Mouse (Mus musculus) liver, embryonic 13.5 days (tissue): Measurements from ENCODE around the gene Thbs4. TPM values are rescaled to one million over a fixed set of nuclear protein-coding genes. Genes with fewer than 3 reads are reported as not detected.
A peak's percentile ranks its signal among the peaks of the same experiment; 100 is the strongest.

Experiments used
- ATAC-seq: fragments of 200-750 bp; cut with Nextera tagmentation; 2 replicates; pipeline ENCODE4 v1.8.0; 2017; ENCODE audit warnings: low read depth, mild to moderate bottlenecking, moderate number of reproducible peaks, moderate library complexity
- DNase-seq: peaks from one replicate; pipeline ENCODE4 v3.0.0; 2022
- H3K27ac ChIP-seq: fragments of 300-500 bp; sonication (generic); 2 replicates; pipeline ENCODE4 v1.5.1; 2015; ENCODE audit warnings: moderate library complexity, mild to moderate bottlenecking, inconsistent platforms
- H3K27me3 ChIP-seq: fragments of 300-500 bp; sonication (generic); 2 replicates; pipeline ENCODE4 v1.6.1; 2015; ENCODE audit warnings: mild to moderate bottlenecking, inconsistent platforms
- H3K36me3 ChIP-seq: fragments of 300-500 bp; sonication (generic); 2 replicates; pipeline ENCODE4 v1.6.1; 2015; ENCODE audit warnings: mild to moderate bottlenecking, inconsistent platforms
- H3K4me1 ChIP-seq: fragments of 300-500 bp; sonication (generic); replicated peaks from 2 replicates; pipeline ENCODE4 v1.6.1; 2015; ENCODE audit warnings: inconsistent platforms
- H3K4me2 ChIP-seq: fragments of 300-500 bp; sonication (generic); 2 replicates; pipeline ENCODE4 v1.6.1; 2015; ENCODE audit warnings: inconsistent platforms, mild to moderate bottlenecking, moderate library complexity
- H3K4me3 ChIP-seq: fragments of 300-500 bp; sonication (generic); replicated peaks from 2 replicates; pipeline ENCODE4 v1.5.1; 2015; ENCODE audit warnings: mild to moderate bottlenecking, inconsistent platforms
- H3K9ac ChIP-seq: fragments of 300-500 bp; sonication (generic); 2 replicates; pipeline ENCODE4 v1.6.1; 2015; ENCODE audit warnings: mild to moderate bottlenecking, inconsistent platforms
- H3K9me3 ChIP-seq: fragments of 300-500 bp; sonication (generic); replicated peaks from 2 replicates; pipeline ENCODE4 v1.6.1; 2016; ENCODE audit warnings: inconsistent platforms
- WGBS: fragments of 180-500 bp; shearing (Covaris S2); methylation state at CpG from one replicate; pipeline ENCODE4 v1.1.7; 2015; ENCODE audit not compliant: insufficient replicate concordance; 5-methylcytosine and 5-hydroxymethylcytosine counted together
- polyA plus RNA-seq: library from polyadenylated mRNA; unstranded; fragments of >200 nt; fragmentation: Nextera tagmentation; extraction: Ambion mirVana; gene quantifications from 2 replicates; pipeline ENCODE4 v1.2.1, GENCODE M21; 2015

The Thbs4 gene
- polyA plus RNA-seq, 1 experiment from 2014 or later: 0.30 TPM

GRCm38 (mm10) chr13:92711821-92712220 is 82.8 kb downstream of the Thbs4 start:
- ATAC-seq (no peak), DNase-seq (no peak)
- Histone ChIP-seq H3K27me3 (no peaks in the 10 kb centered on the region), H3K36me3 (peaks cover 44% of the 10 kb centered on the region), H3K4me2 (no peak overlapping the region), H3K9ac (no peak overlapping the region), H3K27ac (no peak overlapping the region), H3K9me3 (no peaks in the 10 kb centered on the region), H3K4me1 (peaks cover 14% of the 10 kb centered on the region), H3K4me3 (no peak overlapping the region)
- 89% methylated on average over 1 of the region's 1 CpGs for WGBS

GRCm38 (mm10) chr13:92710361-92710760 is 84.3 kb downstream of the Thbs4 start:
- Histone ChIP-seq H3K4me2 (no peak overlapping the region), H3K27me3 (no peaks in the 10 kb centered on the region), H3K36me3 (peaks cover 59% of the 10 kb centered on the region), H3K4me3 (no peak overlapping the region), H3K4me1 (peaks cover 14% of the 10 kb centered on the region), H3K9ac (no peak overlapping the region), H3K9me3 (no peaks in the 10 kb centered on the region), H3K27ac (no peak overlapping the region)
- DNase-seq: no peak
- WGBS: 18% methylated on average over 1 of the region's 1 CpGs
- no peak for ATAC-seq

GRCm38 (mm10) chr13:92709535-92709934 is 85.1 kb downstream of the Thbs4 start:
- H3K9ac ChIP-seq: no peak overlapping the region
- no peaks in the 10 kb centered on the region for H3K27me3 ChIP-seq
- DNase-seq (no peak), ATAC-seq (no peak)
- H3K4me2 ChIP-seq: no peak overlapping the region
- no peak overlapping the region for H3K4me3 ChIP-seq
- peaks cover 14% of the 10 kb centered on the region for H3K4me1 ChIP-seq
- 69% methylated on average over 3 of the region's 3 CpGs for WGBS
- H3K27ac ChIP-seq: no peak overlapping the region
- H3K36me3 ChIP-seq: peaks cover 66% of the 10 kb centered on the region
- H3K9me3 ChIP-seq: no peaks in the 10 kb centered on the region

GRCm38 (mm10) chr13:92708466-92708865 is 86.2 kb downstream of the Thbs4 start:
- 80% methylated on average over 1 of the region's 1 CpGs for WGBS
- no peak for DNase-seq
- H3K36me3 ChIP-seq: peaks cover 70% of the 10 kb centered on the region

GRCm38 (mm10) chr13:92707941-92708340 is 86.7 kb downstream of the Thbs4 start:
- H3K4me3 ChIP-seq: no peak overlapping the region
- ATAC-seq: no peak
- 74% methylated on average over 2 of the region's 2 CpGs for WGBS
- H3K9ac ChIP-seq: no peak overlapping the region
- no peak overlapping the region for H3K4me2 ChIP-seq
- H3K27me3 ChIP-seq: no peaks in the 10 kb centered on the region
- DNase-seq: no peak
- peaks cover 75% of the 10 kb centered on the region for H3K36me3 ChIP-seq
- H3K27ac ChIP-seq: no peak overlapping the region
- peaks cover 14% of the 10 kb centered on the region for H3K4me1 ChIP-seq
- H3K9me3 ChIP-seq: no peaks in the 10 kb centered on the region

More at GRCm38 (mm10) chr13:92708466-92708865, 86.2 kb downstream of the Thbs4 start:
- Histone ChIP-seq H3K9ac (no peak overlapping the region), H3K9me3 (no peaks in the 10 kb centered on the region), H3K27me3 (no peaks in the 10 kb centered on the region), H3K4me2 (no peak overlapping the region), H3K4me3 (no peak overlapping the region), H3K4me1 (peaks cover 14% of the 10 kb centered on the region), H3K27ac (no peak overlapping the region)
- no peak for ATAC-seq

GRCm38 (mm10) chr13:92706342-92707061 is 88.1 kb downstream of the Thbs4 start:
- peak overlapping the region; percentile 51; the same call in 1 of the 2 replicates for H3K27ac ChIP-seq
- no peak overlapping the region for H3K4me2 ChIP-seq
- H3K36me3 ChIP-seq: peaks cover 88% of the 10 kb centered on the region
- peaks cover 6% of the 10 kb centered on the region; the same call in 1 of the 2 replicates for H3K4me1 ChIP-seq
- whole genome bisulfite sequencing: 85% methylated on average over 9 of the region's 9 CpGs
- H3K9me3 ChIP-seq: no peaks in the 10 kb centered on the region
- H3K4me3 ChIP-seq: no peak overlapping the region
- no peak overlapping the region for H3K9ac ChIP-seq
- no peaks in the 10 kb centered on the region for H3K27me3 ChIP-seq
- ATAC-seq (peak; percentile 62), DNase-seq (no peak)

GRCm38 (mm10) chr13:92705016-92705535 is 89.5 kb downstream of the Thbs4 start:
- Histone ChIP-seq H3K4me1 (peaks cover 6% of the 10 kb centered on the region; the same call in 1 of the 2 replicates), H3K9ac (no peak overlapping the region), H3K36me3 (peaks cover 92% of the 10 kb centered on the region), H3K27ac (no peak overlapping the region), H3K4me3 (no peak overlapping the region), H3K27me3 (no peaks in the 10 kb centered on the region), H3K4me2 (no peak overlapping the region), H3K9me3 (no peaks in the 10 kb centered on the region)
- DNase-seq (no peak), ATAC-seq (no peak)
- 91% methylated on average over 7 of the region's 7 CpGs for WGBS

- Histone ChIP-seq H3K27me3 (no peaks in the 10 kb centered on the region), H3K4me1 (peaks cover 6% of the 10 kb centered on the region; the same call in 1 of the 2 replicates), H3K36me3 (peaks cover 90% of the 10 kb centered on the region), H3K9ac (no peak overlapping the region), H3K4me2 (no peak overlapping the region), H3K27ac (no peak overlapping the region), H3K9me3 (no peaks in the 10 kb centered on the region), H3K4me3 (no peak overlapping the region)
- WGBS: 84% methylated on average over 7 of the region's 7 CpGs
- no peak for ATAC-seq
- no peak for DNase-seq
Measured at GRCm38 (mm10) chr13:92704189-92704588, 90.4 kb downstream of the Thbs4 start.

- no peaks in the 10 kb centered on the region for H3K9me3 ChIP-seq
- H3K36me3 ChIP-seq: peaks cover 84% of the 10 kb centered on the region
- WGBS: 85% methylated on average over 8 of the region's 8 CpGs
- no peak for ATAC-seq
- H3K27ac ChIP-seq: no peak overlapping the region; the same call in 1 of the 2 replicates
- peaks cover 5% of the 10 kb centered on the region; the same call in 1 of the 2 replicates for H3K4me1 ChIP-seq
- no peaks in the 10 kb centered on the region for H3K27me3 ChIP-seq
- DNase-seq: no peak
- H3K4me2 ChIP-seq: no peak overlapping the region
- no peak overlapping the region for H3K4me3 ChIP-seq
- no peak overlapping the region for H3K9ac ChIP-seq
Measured at GRCm38 (mm10) chr13:92703241-92704027, 91.2 kb downstream of the Thbs4 start.

GRCm38 (mm10) chr13:92702035-92702434 is 92.6 kb downstream of the Thbs4 start:
- ATAC-seq: no peak
- Histone ChIP-seq H3K4me3 (no peak overlapping the region), H3K9me3 (no peaks in the 10 kb centered on the region), H3K4me1 (peaks cover 3% of the 10 kb centered on the region; the same call in 1 of the 2 replicates), H3K27me3 (no peaks in the 10 kb centered on the region), H3K27ac (no peak overlapping the region), H3K9ac (no peak overlapping the region), H3K4me2 (no peak overlapping the region), H3K36me3 (peaks cover 81% of the 10 kb centered on the region)
- 75% methylated on average over 5 of the region's 5 CpGs for WGBS
- no peak for DNase-seq
